Mouse (Mus musculus): ENCODE measurements around the gene Prdm1.

DNA sequence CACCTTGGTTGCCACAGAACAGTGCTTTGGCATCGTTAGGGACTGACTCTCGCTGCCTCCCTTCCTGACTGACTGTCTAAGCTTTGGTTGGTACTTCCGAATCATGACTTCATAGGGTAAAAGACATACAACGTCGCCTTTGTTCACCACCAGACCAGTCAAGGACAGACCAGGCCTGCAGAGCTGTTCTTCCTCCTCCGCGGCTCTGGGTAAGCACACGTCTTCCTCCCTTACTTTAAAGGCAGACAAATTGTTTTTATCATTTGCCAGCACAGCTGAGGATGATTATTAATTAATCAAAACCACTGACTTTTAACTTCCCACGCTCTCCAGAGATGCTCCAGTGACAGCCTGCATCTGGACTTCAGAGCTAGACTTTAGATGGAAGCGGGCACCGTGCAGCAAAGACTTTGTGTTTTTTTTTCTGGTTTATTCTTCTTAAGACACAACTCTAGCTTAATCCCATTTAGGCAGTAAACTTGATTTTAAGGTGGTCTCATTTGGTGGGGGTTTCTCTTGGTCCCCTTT is 139.5 kb downstream of the Prdm1 start:
- no peak for TF ChIP-seq CTCF (IDR thresholded peaks at IDR 0.05; ENCODE audit: borderline replicate concordance, control insufficient read depth, extremely low read depth, insufficient read depth, low read length, poor library complexity)
- no peak for TF ChIP-seq POLR2A (IDR thresholded peaks at IDR 0.05; ENCODE audit: control insufficient read depth, extremely low read depth, insufficient read depth, low read length, poor library complexity)

Measured in thymus, adult 2 months (tissue).